Mouse (Mus musculus) neural tube, embryonic 15.5 days (tissue): ENCODE measurements around the gene Gm26620. TPM values are rescaled to one million over a fixed set of nuclear protein-coding genes. Genes with fewer than 3 reads are reported as not detected.

Experiments
- polyA plus RNA-seq: library from polyadenylated mRNA; unstranded; fragments of >200 nt; fragmentation: Nextera tagmentation; extraction: Ambion mirVana; gene quantifications from 2 replicates; pipeline ENCODE4 v1.2.1, GENCODE M21; 2015

Gene Gm26620
- polyA plus RNA-seq, 1 experiment from 2014 or later: 0.91 TPM

Other genes starting within 250 kb of the Gm26620 start
- gene Olfml2b, start 240.5 kb upstream of the Gm26620 start, polyA plus RNA-seq: 7.0 and 8.0 TPM in 2 replicates
- 7.1 and 7.2 TPM in 2 replicates for gene Atf6, start 17.3 kb upstream of the Gm26620 start, polyA plus RNA-seq
- 43.5 and 51.7 TPM in 2 replicates for gene Dusp12, start 475 bp downstream of the Gm26620 start, polyA plus RNA-seq
- 1.1 and 1.4 TPM in 2 replicates for gene Fcrlb, start 27.9 kb downstream of the Gm26620 start, polyA plus RNA-seq
- gene Fcrla, start 42.5 kb downstream of the Gm26620 start, polyA plus RNA-seq: not detected in 2 replicates
- 1.1 and 3.2 TPM in 2 replicates for gene Fcgr2b, start 91.5 kb downstream of the Gm26620 start, polyA plus RNA-seq
- 0.40 and 0.95 TPM in 2 replicates for gene Fcgr4, start 133.9 kb downstream of the Gm26620 start, polyA plus RNA-seq
- gene Fcgr3, start 179.9 kb downstream of the Gm26620 start, polyA plus RNA-seq: 11.5 and 11.8 TPM in 2 replicates
- 4.4 and 6.3 TPM in 2 replicates for gene Cfap126, start 228.9 kb downstream of the Gm26620 start, polyA plus RNA-seq